Mouse (Mus musculus): ENCODE measurements around the gene Fbxl19. TPM values are rescaled to one million over a fixed set of nuclear protein-coding genes. Genes with fewer than 3 reads are reported as not detected.

The Fbxl19 gene
- polyA plus RNA-seq, 1 experiment from 2014 or later = 7.2 TPM

DNA sequence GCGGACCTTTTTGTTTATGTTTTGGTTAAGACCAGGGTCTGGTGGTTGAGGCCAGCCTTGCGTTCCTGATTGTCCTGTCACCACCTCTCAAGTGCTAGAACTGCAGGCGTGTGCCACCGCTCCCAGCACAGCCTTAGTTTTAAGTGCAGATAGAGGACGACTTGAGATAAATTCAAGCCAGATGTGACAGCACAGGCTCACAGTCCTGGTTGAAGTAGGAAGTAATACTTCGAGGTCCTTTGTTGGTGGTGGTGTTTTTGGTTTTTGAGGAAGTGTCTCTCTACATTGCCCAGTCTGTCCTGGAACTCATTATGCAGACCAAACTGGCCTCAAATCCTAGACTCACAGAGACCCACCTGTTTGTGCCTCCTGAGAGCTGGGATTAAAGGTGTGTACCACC, 15.4 kb downstream of the Fbxl19 start:
- DNase-seq (ENCODE audit: low spot score) (no peak), ATAC-seq (no peak)
- Histone ChIP-seq H3K36me3 (ENCODE audit: control insufficient read depth, insufficient read depth, low read length) (peaks cover 84% of the 10 kb centered on the region), H3K9me3 (replicated peaks; ENCODE audit: control insufficient read depth, low read length) (no peaks in the 10 kb centered on the region), H3K4me1 (ENCODE audit: control insufficient read depth, insufficient read depth, low read length) (no peaks in the 10 kb centered on the region), H3K4me2 (ENCODE audit: low read length) (no peak overlapping the region), H3K27me3 (replicated peaks; ENCODE audit: control insufficient read depth, insufficient read depth, low read length) (no peaks in the 10 kb centered on the region), H3K27ac (ENCODE audit: low read depth, low read length) (no peak overlapping the region), H3K4me3 (ENCODE audit: low read depth, low read length) (no peak overlapping the region), H3K9ac (ENCODE audit: low read length) (no peak overlapping the region)
- WGBS = 83% methylated on average over 6 of the region's 6 CpGs

DNA sequence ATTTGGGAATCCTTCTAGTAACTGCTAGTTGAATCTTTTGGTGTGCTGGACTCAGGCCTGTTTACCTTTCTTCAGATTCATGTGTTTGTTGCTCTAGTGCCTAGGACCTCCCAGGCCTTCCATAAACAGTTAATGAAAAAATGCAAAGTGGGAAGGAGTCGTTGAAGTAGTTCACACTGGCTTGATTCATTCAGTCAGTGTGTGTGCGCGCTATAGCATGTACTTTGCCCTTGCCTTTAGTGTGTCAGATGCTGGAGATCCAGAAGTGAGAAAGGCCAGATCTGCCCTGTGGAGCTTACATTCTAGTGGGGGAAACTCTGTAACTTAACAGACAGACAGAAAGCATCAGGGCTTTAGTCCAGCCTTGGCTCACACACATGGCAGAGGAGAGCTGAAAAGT, 16.1 kb downstream of the Fbxl19 start:
- Histone ChIP-seq H3K4me2 (ENCODE audit: low read length) (no peak overlapping the region), H3K4me3 (ENCODE audit: low read depth, low read length) (no peak overlapping the region), H3K27me3 (replicated peaks; ENCODE audit: control insufficient read depth, insufficient read depth, low read length) (no peaks in the 10 kb centered on the region), H3K27ac (ENCODE audit: low read depth, low read length) (no peak overlapping the region), H3K9ac (ENCODE audit: low read length) (no peak overlapping the region), H3K4me1 (ENCODE audit: control insufficient read depth, insufficient read depth, low read length) (no peaks in the 10 kb centered on the region), H3K9me3 (replicated peaks; ENCODE audit: control insufficient read depth, low read length) (no peaks in the 10 kb centered on the region), H3K36me3 (ENCODE audit: control insufficient read depth, insufficient read depth, low read length) (peaks cover 84% of the 10 kb centered on the region)
- DNase-seq (ENCODE audit: low spot score) = no peak
- WGBS = 89% methylated on average over 3 of the region's 3 CpGs
- ATAC-seq = no peak

DNA sequence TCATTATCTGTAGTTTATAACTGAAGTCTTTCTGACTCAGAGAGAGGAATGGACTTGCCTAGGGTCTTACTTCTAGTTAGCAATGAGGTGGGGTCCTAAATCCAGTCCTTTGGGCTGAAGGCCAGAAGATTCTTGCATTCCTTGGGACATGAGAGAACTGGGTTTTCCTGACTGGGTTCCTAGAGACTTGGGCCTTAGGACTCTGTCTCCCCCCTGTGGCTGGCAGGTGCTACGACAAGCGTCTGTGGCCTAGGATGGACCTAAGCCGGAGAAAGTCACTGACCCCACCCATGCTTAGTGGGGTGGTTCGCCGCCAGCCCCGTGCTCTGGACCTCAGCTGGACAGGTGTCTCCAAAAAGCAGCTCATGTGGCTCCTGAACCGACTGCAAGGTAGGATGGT, 16.7 kb downstream of the Fbxl19 start:
- H3K36me3 ChIP-seq (ENCODE audit: control insufficient read depth, insufficient read depth, low read length) = peaks cover 84% of the 10 kb centered on the region
- WGBS = 42% methylated on average over 7 of the region's 7 CpGs
- ATAC-seq = no peak

DNA sequence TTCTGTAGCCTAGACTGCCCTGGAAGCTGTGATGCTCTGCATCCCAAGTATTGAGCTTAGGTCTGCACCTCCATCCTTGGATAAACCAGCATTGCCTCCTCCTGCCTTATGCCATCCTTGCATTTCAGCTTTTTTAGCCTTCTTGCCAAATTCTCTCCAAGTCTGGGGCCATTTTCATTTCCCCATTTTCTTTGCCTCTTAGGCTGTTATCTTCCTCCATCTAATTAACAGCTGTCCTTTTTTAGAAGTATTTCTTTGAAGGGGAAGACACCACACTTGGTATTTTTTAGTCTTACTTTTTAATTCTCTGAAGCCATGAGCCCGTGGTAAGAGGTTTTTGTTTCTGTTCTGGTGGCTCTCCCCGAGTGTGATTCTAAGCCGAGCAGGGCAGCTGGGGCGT, 19.3 kb downstream of the Fbxl19 start:
- Histone ChIP-seq H3K9ac (ENCODE audit: low read length) (no peak overlapping the region), H3K4me2 (ENCODE audit: low read length) (no peak overlapping the region), H3K4me3 (ENCODE audit: low read depth, low read length) (no peak overlapping the region), H3K36me3 (ENCODE audit: control insufficient read depth, insufficient read depth, low read length) (peaks cover 83% of the 10 kb centered on the region), H3K9me3 (replicated peaks; ENCODE audit: control insufficient read depth, low read length) (no peaks in the 10 kb centered on the region), H3K27ac (ENCODE audit: low read depth, low read length) (no peak overlapping the region), H3K27me3 (replicated peaks; ENCODE audit: control insufficient read depth, insufficient read depth, low read length) (no peaks in the 10 kb centered on the region), H3K4me1 (ENCODE audit: control insufficient read depth, insufficient read depth, low read length) (0 out of 2 replicates have a peak, but pooled peaks cover 1% of the 10 kb centered on the region)
- WGBS = 94% methylated on average over 4 of the region's 4 CpGs
- DNase-seq (ENCODE audit: low spot score) (no peak), ATAC-seq (no peak)

More for the DNA sequence above, 16.7 kb downstream of the Fbxl19 start:
- H3K27me3 ChIP-seq (replicated peaks; ENCODE audit: control insufficient read depth, insufficient read depth, low read length) = no peaks in the 10 kb centered on the region
- no peak overlapping the region for H3K9ac ChIP-seq (ENCODE audit: low read length)
- peak; percentile 70 for DNase-seq (ENCODE audit: low spot score)
- H3K27ac ChIP-seq (ENCODE audit: low read depth, low read length) = no peak overlapping the region
- no peaks in the 10 kb centered on the region for H3K4me1 ChIP-seq (ENCODE audit: control insufficient read depth, insufficient read depth, low read length)
- H3K4me2 ChIP-seq (ENCODE audit: low read length) = no peak overlapping the region
- no peaks in the 10 kb centered on the region for H3K9me3 ChIP-seq (replicated peaks; ENCODE audit: control insufficient read depth, low read length)
- H3K4me3 ChIP-seq (ENCODE audit: low read depth, low read length) = no peak overlapping the region

DNA sequence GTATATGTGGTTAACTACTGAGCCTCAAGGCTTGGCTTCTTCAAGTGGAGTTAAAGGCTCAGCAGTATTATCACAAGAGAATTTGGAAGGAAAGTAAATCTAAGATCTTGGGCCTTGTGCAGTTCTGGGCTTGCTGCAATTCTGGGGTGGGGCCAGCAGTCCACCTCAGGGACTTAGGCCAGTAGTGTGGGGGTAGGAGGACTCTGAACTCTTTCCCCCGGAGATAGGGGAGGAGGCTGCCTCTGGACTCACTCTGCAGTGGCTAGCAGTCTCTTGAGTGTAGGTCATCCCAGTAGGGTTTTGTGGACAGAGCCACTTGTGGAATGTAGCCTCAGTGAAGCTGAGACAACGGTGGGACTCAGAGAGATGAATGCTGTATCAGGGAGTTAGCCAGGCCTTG, 21.4 kb downstream of the Fbxl19 start:
- H3K4me2 ChIP-seq (ENCODE audit: low read length) = no peak overlapping the region
- ATAC-seq = no peak
- no peaks in the 10 kb centered on the region for H3K27me3 ChIP-seq (replicated peaks; ENCODE audit: control insufficient read depth, insufficient read depth, low read length)
- WGBS = 92% methylated on average over 2 of the region's 2 CpGs
- no peak overlapping the region for H3K27ac ChIP-seq (ENCODE audit: low read depth, low read length)
- no peak overlapping the region for H3K9ac ChIP-seq (ENCODE audit: low read length)
- H3K36me3 ChIP-seq (ENCODE audit: control insufficient read depth, insufficient read depth, low read length) = peaks cover 65% of the 10 kb centered on the region
- no peak for DNase-seq (ENCODE audit: low spot score)
- no peaks in the 10 kb centered on the region for H3K9me3 ChIP-seq (replicated peaks; ENCODE audit: control insufficient read depth, low read length)
- no peak overlapping the region for H3K4me3 ChIP-seq (ENCODE audit: low read depth, low read length)
- H3K4me1 ChIP-seq (ENCODE audit: control insufficient read depth, insufficient read depth, low read length) = peaks cover 18% of the 10 kb centered on the region; the same call in 1 of the 2 replicates

DNA sequence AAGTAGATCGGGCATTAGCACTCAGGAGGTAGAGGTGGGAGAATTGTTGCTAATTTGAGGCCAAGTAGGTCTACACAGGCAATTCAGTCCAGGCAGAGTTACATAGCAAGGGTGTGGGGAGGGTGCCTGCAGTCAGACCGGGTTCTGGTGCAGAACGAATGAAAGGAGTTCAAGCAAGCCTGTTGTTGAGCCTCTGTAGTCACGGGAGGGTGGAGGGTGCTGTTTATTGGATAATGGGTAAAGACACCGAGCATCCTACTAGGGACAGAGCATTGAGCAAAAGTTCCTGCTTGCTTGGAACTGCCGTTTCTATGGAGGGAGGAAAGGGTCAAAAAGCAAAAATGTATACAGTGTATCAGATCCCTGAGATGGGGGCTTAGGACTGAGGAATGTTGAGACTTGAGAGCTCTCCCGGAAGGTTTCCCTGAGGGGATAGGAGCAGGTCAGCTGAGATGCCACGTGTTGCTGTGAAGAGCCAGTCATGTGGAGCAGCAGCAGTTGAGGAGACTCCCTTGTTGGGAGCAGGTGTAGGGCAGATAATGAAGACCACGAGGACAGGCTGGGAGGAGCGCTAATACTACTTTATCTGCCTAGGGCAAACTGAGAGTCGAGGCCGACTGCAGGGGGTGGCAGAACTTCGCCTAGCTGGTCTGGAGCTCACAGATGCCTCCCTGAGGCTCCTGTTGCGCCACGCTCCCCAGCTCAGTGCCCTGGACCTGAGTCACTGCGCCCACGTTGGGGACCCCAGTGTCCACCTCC, 22.7 kb downstream of the Fbxl19 start:
- Histone ChIP-seq H3K9me3 (replicated peaks; ENCODE audit: control insufficient read depth, low read length) (no peaks in the 10 kb centered on the region), H3K9ac (ENCODE audit: low read length) (no peak overlapping the region), H3K4me3 (ENCODE audit: low read depth, low read length) (no peak overlapping the region), H3K4me1 (ENCODE audit: control insufficient read depth, insufficient read depth, low read length) (peaks cover 21% of the 10 kb centered on the region; the same call in 1 of the 2 replicates), H3K27ac (ENCODE audit: low read depth, low read length) (no peak overlapping the region), H3K36me3 (ENCODE audit: control insufficient read depth, insufficient read depth, low read length) (peaks cover 59% of the 10 kb centered on the region), H3K27me3 (replicated peaks; ENCODE audit: control insufficient read depth, insufficient read depth, low read length) (no peaks in the 10 kb centered on the region), H3K4me2 (ENCODE audit: low read length) (no peak overlapping the region)
- DNase-seq (ENCODE audit: low spot score) (no peak), ATAC-seq (no peak)
- 82% methylated on average over 17 of the region's 17 CpGs for WGBS

DNA sequence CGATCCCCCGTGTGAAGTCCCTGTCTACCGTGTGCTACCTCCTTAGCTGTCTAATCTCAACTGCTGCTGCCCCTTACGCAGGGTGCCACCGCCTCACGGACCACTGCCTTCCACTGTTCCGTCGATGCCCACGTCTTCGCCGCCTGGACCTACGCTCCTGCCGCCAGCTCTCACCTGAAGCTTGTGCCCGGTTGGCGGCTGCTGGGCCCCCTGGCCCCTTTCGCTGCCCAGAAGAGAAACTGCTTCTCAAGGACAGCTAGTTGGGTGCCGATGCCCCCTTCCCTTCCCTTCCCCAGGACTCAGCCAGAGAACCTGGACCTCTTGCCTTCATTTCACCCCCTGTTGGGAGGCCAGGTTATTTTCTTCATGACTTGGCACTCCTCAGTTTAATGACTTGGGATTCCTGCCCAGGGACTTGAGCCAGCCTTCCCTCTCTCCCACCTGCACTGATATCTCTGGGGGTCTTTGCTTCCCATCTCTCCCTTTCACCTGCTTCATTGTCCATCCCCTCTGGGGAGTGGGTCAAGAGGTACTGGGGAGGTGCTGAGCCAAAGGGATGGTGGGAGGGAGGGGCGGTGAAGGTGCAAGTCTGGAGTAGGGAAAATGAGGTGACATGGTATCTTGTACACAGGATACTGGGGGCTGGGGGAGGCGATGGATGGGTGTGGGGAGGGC, 23.5 kb downstream of the Fbxl19 start:
- 92% methylated on average over 19 of the region's 19 CpGs for WGBS
- Histone ChIP-seq H3K4me1 (ENCODE audit: control insufficient read depth, insufficient read depth, low read length) (peaks cover 21% of the 10 kb centered on the region; the same call in 1 of the 2 replicates), H3K27me3 (replicated peaks; ENCODE audit: control insufficient read depth, insufficient read depth, low read length) (no peaks in the 10 kb centered on the region), H3K36me3 (ENCODE audit: control insufficient read depth, insufficient read depth, low read length) (peaks cover 55% of the 10 kb centered on the region), H3K4me2 (ENCODE audit: low read length) (no peak overlapping the region), H3K4me3 (ENCODE audit: low read depth, low read length) (no peak overlapping the region), H3K27ac (ENCODE audit: low read depth, low read length) (no peak overlapping the region), H3K9ac (ENCODE audit: low read length) (no peak overlapping the region), H3K9me3 (replicated peaks; ENCODE audit: control insufficient read depth, low read length) (no peaks in the 10 kb centered on the region)
- DNase-seq (ENCODE audit: low spot score) (no peak), ATAC-seq (no peak)

DNA sequence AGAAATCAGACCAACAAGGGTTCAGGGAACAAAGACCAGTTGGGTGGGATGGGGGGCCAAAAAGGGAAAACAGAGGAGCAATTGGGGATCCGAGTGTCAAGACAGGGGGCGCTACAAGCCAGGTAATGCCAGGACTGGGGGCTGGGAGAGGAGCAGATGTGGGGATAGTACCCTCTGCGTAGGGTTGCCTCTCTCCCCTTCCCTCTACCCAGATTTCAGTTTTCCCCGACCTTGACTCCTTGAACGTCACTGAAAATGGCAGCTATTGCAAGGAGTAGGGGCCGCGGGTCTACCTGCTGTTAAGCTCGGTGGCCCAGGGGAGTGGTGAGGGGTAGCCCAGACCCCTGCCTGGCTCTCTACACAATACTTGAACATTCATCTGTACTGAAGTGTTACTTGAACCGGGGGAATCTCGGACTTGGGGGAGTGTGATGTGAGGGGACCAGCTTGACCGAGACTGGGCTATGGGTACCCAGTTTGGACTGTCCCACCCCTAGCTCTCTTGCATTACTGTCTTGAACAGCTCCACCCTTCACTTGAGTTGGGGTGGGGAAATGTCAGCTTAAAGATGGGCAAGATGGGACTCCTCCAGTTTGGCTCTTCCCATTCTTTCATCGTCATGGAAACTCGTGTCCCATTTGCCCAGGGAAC, 24.1 kb downstream of the Fbxl19 start:
- no peak overlapping the region for H3K4me3 ChIP-seq (ENCODE audit: low read depth, low read length)
- H3K9me3 ChIP-seq (replicated peaks; ENCODE audit: control insufficient read depth, low read length) = no peaks in the 10 kb centered on the region
- H3K4me1 ChIP-seq (ENCODE audit: control insufficient read depth, insufficient read depth, low read length) = peaks cover 21% of the 10 kb centered on the region; the same call in 1 of the 2 replicates
- H3K9ac ChIP-seq (ENCODE audit: low read length) = no peak overlapping the region
- H3K27me3 ChIP-seq (replicated peaks; ENCODE audit: control insufficient read depth, insufficient read depth, low read length) = no peaks in the 10 kb centered on the region
- no peak; the same call in none of the 2 replicates for ATAC-seq
- no peak for DNase-seq (ENCODE audit: low spot score)
- H3K27ac ChIP-seq (ENCODE audit: low read depth, low read length) = no peak overlapping the region
- peak overlapping the region; percentile 80; the same call in 1 of the 2 replicates for H3K4me2 ChIP-seq (ENCODE audit: low read length)
- peaks cover 50% of the 10 kb centered on the region for H3K36me3 ChIP-seq (ENCODE audit: control insufficient read depth, insufficient read depth, low read length)
- 45% methylated on average over 13 of the region's 13 CpGs for WGBS
